Mouse (Mus musculus) gastrocnemius, postnatal 14 days (tissue): ENCODE measurements at regions not wholly inside any gene's neighbourhood (a gene's known extent, or its start where the extent isn't known, plus 50 kb on each side); places are given as distances from the start of the nearest gene placed in this dataset.
A peak's percentile ranks its signal among the peaks of the same experiment; 100 is the strongest.
"Not testable (repeated sequence)": the region's sequence is repeated elsewhere in the genome, so short reads cannot be mapped to it uniquely, and the experiment has no call there.

Source experiments
- DNase-seq: peaks from one replicate; pipeline ENCODE4 v3.0.0; 2021; ENCODE audit warnings: mixed read lengths
- intact Hi-C: fragments of 180-260 bp; cut with DNase I; formaldehyde crosslinking; loops from one replicate; pipeline ENCODE4 v1.15.1; 2025; ENCODE audit warnings: low total_unique reads

GRCm38 (mm10) chr4:89621260-89621659 is 58.0 kb upstream of the Dmrta1 start:
- no peak for DNase-seq
- intact Hi-C loops, result no loop called here

- no peak for DNase-seq
- intact Hi-C loops, result no loop called here
These were observed 74.5 kb upstream of the Dmrta1 start for GRCm38 (mm10) chr4:89604721-89605120.

GRCm38 (mm10) chr4:89575529-89575928 is 103.7 kb upstream of the Dmrta1 start:
- DNase-seq, result no peak

GRCm38 (mm10) chr4:89554711-89555466 is 124.3 kb upstream of the Dmrta1 start:
- intact Hi-C loops, result no loop called here
- DNase-seq, result no peak

More at GRCm38 (mm10) chr4:89575529-89575928, 103.7 kb upstream of the Dmrta1 start:
- intact Hi-C loops, result no loop called here

GRCm38 (mm10) chr4:89552556-89552955 is 126.7 kb upstream of the Dmrta1 start:
- intact Hi-C loops, result no loop called here
- no peak for DNase-seq

- DNase-seq, result no peak
- intact Hi-C loops, result no loop called here
These were observed 128.7 kb upstream of the Dmrta1 start for GRCm38 (mm10) chr4:89550515-89550914.

- intact Hi-C loops, result no loop called here
- peak; percentile 12 for DNase-seq
These were observed 146.8 kb upstream of the Dmrta1 start for GRCm38 (mm10) chr4:89532462-89532861.

GRCm38 (mm10) chr4:89530050-89530911 is 149.0 kb upstream of the Dmrta1 start:
- intact Hi-C loops, result no loop called here
- DNase-seq, result no peak

GRCm38 (mm10) chr4:89527966-89528365 is 151.3 kb upstream of the Dmrta1 start:
- intact Hi-C loops, result loop anchor here (2.0 kb wide), 1 partner anchor 383 kb away; no protein-coding TSS in a partner anchor
- DNase-seq, result no peak

- intact Hi-C loops, result loop anchor here (2.0 kb wide), 1 partner anchor 383 kb away; no protein-coding TSS in a partner anchor
- no peak for DNase-seq
These were observed 151.9 kb upstream of the Dmrta1 start for GRCm38 (mm10) chr4:89527326-89527725.

GRCm38 (mm10) chr4:89525525-89525924 is 153.7 kb upstream of the Dmrta1 start:
- intact Hi-C loops, DNase-seq: not testable (repeated sequence)

GRCm38 (mm10) chr4:89524260-89525200 is 154.7 kb upstream of the Dmrta1 start:
- intact Hi-C loops, result no loop called here
- DNase-seq, result peak; percentile 28

GRCm38 (mm10) chr4:89523423-89524259 is 155.6 kb upstream of the Dmrta1 start:
- no peak for DNase-seq
- intact Hi-C loops, result no loop called here

- intact Hi-C loops, result no loop called here
These were observed 161.2 kb upstream of the Dmrta1 start for GRCm38 (mm10) chr4:89518027-89518426.

GRCm38 (mm10) chr4:89515823-89516411 is 163.3 kb upstream of the Dmrta1 start:
- intact Hi-C loops, result no loop called here
- no peak for DNase-seq

More at GRCm38 (mm10) chr4:89518027-89518426, 161.2 kb upstream of the Dmrta1 start:
- DNase-seq, result no peak

- no peak for DNase-seq
- intact Hi-C loops, result no loop called here
These were observed 164.3 kb upstream of the Dmrta1 start for GRCm38 (mm10) chr4:89514981-89515380.

- no peak for DNase-seq
- intact Hi-C loops, result no loop called here
These were observed 168.6 kb upstream of the Dmrta1 start for GRCm38 (mm10) chr4:89510593-89510992.
